Mouse (Mus musculus) cerebellum, postnatal 14 days (tissue): ENCODE results near the gene Olfr723.
"Not testable (repeated sequence)": the region's sequence is repeated elsewhere in the genome, so short reads cannot be mapped to it uniquely, and the experiment has no call there.

Source experiments
- DNase-seq, 2 experiments: peaks; one replicate each; pipeline ENCODE4 v3.0.0; 2021; ENCODE audit warnings: mixed read lengths in 2 of 2

The Olfr723 gene

GRCm38 (mm10) chr14:49931687-49932086 is at the start of gene Olfr723:
Gene Olfr723, minus strand, starts transcription at chr14:49931787.
- not testable (repeated sequence) for DNase-seq

- not testable (repeated sequence) for DNase-seq
Measured at GRCm38 (mm10) chr14:49963174-49963573, 31.6 kb upstream of the Olfr723 start, which contains the start of gene Olfr724. Gene Olfr724, minus strand, starts transcription at chr14:49963274.

GRCm38 (mm10) chr14:49955890-49956289 is 24.3 kb upstream of the Olfr723 start:
- DNase-seq = no peak

DNA sequence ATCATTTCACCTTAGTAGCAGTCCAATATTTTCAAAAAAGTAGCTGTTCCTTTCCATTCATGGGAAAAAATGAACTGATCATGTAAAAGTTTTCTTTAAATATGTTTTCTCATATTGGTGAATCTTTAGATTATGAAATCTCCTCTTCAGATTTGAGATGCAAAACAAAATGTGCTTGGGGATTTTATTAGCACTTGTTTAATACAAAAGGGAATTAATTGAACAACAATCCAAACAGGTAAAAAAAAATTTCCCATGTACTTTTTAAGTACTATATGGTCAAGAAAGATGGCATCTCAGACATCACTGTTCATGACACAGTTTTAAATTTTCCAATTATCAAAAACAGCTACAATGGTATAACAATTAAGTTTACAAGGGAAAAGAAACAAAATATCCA is 29.7 kb downstream of the Olfr723 start, which contains the start of gene Olfr722:
Gene Olfr722 (minus strand): TSS at position 101 of the 400 bp plus-strand sequence.
- no peak for DNase-seq
